Mouse (Mus musculus) small intestine, adult 2 months (tissue): ENCODE measurements around the gene Dhx34.

Source experiments
- CTCF ChIP-seq: fragments of 200-500 bp; IDR thresholded peaks from 2 replicates; pipeline ENCODE4 v1.5.1; 2012; ENCODE audit warnings: low read depth, mild to moderate bottlenecking, control low read depth, inconsistent platforms, low read length, moderate library complexity, mixed read lengths; ENCODE audit not compliant: insufficient replicate concordance, insufficient read length; ENCODE audit errors: extremely low read depth
- POLR2A ChIP-seq: fragments of 200-500 bp; IDR thresholded peaks from 2 replicates; pipeline ENCODE4 v1.6.1; 2012; ENCODE audit warnings: low read depth, mild to moderate bottlenecking, control low read depth, inconsistent platforms, low read length, moderate library complexity

DNA sequence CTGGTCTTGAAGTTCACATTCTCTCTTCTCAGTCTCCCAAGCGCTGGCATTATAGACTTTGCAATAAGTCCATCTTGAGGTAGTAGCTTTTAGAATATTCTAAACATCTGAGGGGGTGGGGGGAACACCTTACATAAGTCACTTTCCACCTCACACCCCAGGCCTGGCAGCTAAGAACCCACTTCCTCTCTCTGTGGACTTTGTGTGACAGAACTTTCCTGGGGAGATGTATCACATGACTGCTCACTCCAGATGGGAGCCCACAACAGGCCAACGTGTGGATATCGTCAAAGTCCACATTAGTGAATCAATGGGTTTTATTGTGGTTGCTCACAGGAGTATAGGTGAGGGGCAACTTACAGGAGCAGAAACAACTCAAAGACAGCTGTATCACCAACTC is 28.1 kb downstream of the Dhx34 start:
- no peak for TF ChIP-seq CTCF
- no peak for TF ChIP-seq POLR2A
